Mouse (Mus musculus): ENCODE data around the gene Faf2. TPM values are rescaled to one million over a fixed set of nuclear protein-coding genes. Genes with fewer than 3 reads are reported as not detected.

Gene Faf2
- total and polyA plus RNA-seq, 3 experiments: 31.4 to 39.3 TPM; not detected in 1

DNA sequence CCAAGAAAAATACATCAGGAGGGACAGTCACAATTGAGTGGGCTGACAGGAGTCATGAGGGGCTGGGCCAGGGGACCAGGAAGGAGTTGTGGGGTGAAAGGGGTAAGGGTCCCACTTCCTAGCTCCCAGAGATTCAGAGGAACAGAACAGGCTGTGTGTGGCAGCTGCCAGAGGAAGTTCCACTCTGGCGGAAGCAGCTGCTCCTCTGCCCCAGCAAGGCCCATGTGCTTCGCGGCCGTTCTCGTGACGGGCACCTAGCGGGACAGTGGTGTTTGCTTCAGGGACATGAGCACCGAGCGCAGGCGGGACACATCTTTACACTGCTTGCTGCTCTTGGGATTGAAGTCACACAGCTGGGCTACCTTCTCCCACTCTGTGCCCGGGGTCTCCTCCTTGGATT, 28.0 kb upstream of the Faf2 start:
- H3K79me2 ChIP-seq (ENCODE audit: control insufficient read depth, insufficient read depth, low read length, poor library complexity): peaks cover 23% of the 10 kb centered on the region
- H3K4me1 ChIP-seq (ENCODE audit: control insufficient read depth in 1 of 2, insufficient read depth in 2 of 2, low read length in 2 of 2): peaks cover 2 to 9% of the 10 kb centered on the region in 2 experiments; a peak in 3 of 4 replicates
- no peaks in the 10 kb centered on the region for H3K9me3 ChIP-seq (replicated peaks; ENCODE audit: insufficient read depth, low read length)
- H3K36me3 ChIP-seq (ENCODE audit: control insufficient read depth in 1 of 2, insufficient read depth in 2 of 2, low read length in 2 of 2): peaks cover 0 to 6% of the 10 kb centered on the region in 2 experiments; a peak in 2 of 4 replicates
- no peak overlapping the region for H3K27ac ChIP-seq (ENCODE audit: control insufficient read depth, low read depth, low read length)
- no peak overlapping the region for H3K4me3 ChIP-seq (ENCODE audit: control insufficient read depth in 1 of 2, insufficient read depth in 1 of 2, low read depth in 2 of 2, low read length in 2 of 2)
- H3K27me3 ChIP-seq (ENCODE audit: control insufficient read depth in 1 of 2, insufficient read depth in 2 of 2, low read length in 2 of 2): no peaks in the 10 kb centered on the region
- TF ChIP-seq SMC3 (IDR thresholded peaks at IDR 0.05; ENCODE audit: low read depth, low read length): no peak
- no peak for TF ChIP-seq ETS1 (IDR thresholded peaks at IDR 0.05; ENCODE audit: low read depth, low read length)
- no peak for TF ChIP-seq CTCF (IDR thresholded peaks at IDR 0.05 in 2 of 3, conservative IDR thresholded peaks at IDR 0.05 in 1 of 3; ENCODE audit: control insufficient read depth in 1 of 3, insufficient read depth in 1 of 3, low read depth in 2 of 3, low read length in 3 of 3, poor library complexity in 1 of 3, severe bottlenecking in 1 of 3)
- TF ChIP-seq RAD21 (IDR thresholded peaks at IDR 0.05; ENCODE audit: low read depth, low read length): no peak
- TF ChIP-seq NRF1 (IDR thresholded peaks at IDR 0.05; ENCODE audit: insufficient read depth, low read depth, low read length, poor library complexity, severe bottlenecking): no peak
- TF ChIP-seq SIN3A (IDR thresholded peaks at IDR 0.05; ENCODE audit: low read length): no peak
- TF ChIP-seq HCFC1 (IDR thresholded peaks at IDR 0.05; ENCODE audit: low read depth, low read length): no peak
- no peak for TF ChIP-seq E2F4 (IDR thresholded peaks at IDR 0.05; ENCODE audit: borderline replicate concordance, low read depth, low read length)
- TF ChIP-seq MAX (IDR thresholded peaks at IDR 0.05; ENCODE audit: low read length): no peak
- no peak for TF ChIP-seq MEF2A (IDR thresholded peaks at IDR 0.05; ENCODE audit: extremely low read depth, insufficient replicate concordance, low read depth, low read length, poor library complexity, severe bottlenecking)
- no peak for TF ChIP-seq POLR2A (IDR thresholded peaks at IDR 0.05; ENCODE audit: control insufficient read depth in 1 of 2, insufficient read depth in 1 of 2, low read depth in 1 of 2, low read length in 2 of 2, poor library complexity in 1 of 2)
- no peak for TF ChIP-seq MYB (IDR thresholded peaks at IDR 0.05; ENCODE audit: low read depth, low read length)
- TF ChIP-seq CHD2 (IDR thresholded peaks at IDR 0.05; ENCODE audit: low read length): no peak
- TF ChIP-seq ZNF384 (IDR thresholded peaks at IDR 0.05; ENCODE audit: low read depth, low read length): no peak
- TF ChIP-seq UBTF (IDR thresholded peaks at IDR 0.05; ENCODE audit: borderline replicate concordance, insufficient read depth, low read depth, low read length): no peak
- TF ChIP-seq ELF1 (IDR thresholded peaks at IDR 0.05; ENCODE audit: low read depth, low read length): no peak
- TF ChIP-seq JUND (IDR thresholded peaks at IDR 0.05; ENCODE audit: low read depth, low read length): no peak
- no peak for TF ChIP-seq MYC (IDR thresholded peaks at IDR 0.05; ENCODE audit: low read depth, low read length)
- TF ChIP-seq EP300 (IDR thresholded peaks at IDR 0.05; ENCODE audit: low read depth in 1 of 2, low read length in 2 of 2): no peak
- H3K9ac ChIP-seq (ENCODE audit: control insufficient read depth, low read depth, low read length, poor library complexity, severe bottlenecking): no peak overlapping the region
- DNase-seq (ENCODE audit: low read depth, low spot score): no peak

DNA sequence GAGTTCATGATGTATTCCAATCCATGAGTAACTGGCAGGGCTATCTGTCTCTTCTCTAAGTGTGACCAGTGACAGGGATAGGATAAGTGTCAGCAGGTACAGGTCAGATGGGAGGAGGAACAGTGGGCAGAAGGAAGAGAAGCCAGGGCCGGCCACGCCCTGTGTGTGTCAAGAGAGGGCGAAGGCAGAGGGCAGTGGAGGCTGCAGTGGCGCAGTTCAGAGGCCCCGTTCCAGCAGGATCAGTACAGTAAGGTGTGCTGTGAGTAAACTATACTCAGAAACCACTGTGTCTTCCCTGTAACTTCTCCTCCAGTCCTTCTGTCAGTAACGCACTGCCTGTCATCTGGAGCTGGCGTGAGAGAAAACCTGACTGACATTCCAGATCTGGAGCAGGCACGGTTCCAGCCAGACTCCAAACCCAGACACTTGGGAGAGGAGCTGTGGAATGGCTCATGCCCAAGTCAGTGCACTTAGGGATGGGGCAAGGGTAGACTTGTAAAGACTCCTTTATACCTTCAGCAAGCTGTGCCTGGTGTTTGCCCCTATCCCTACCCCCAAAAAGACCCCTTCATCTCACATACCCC, 25.4 kb upstream of the Faf2 start:
- H3K9me3 ChIP-seq (replicated peaks; ENCODE audit: insufficient read depth, low read length): no peaks in the 10 kb centered on the region
- no peaks in the 10 kb centered on the region for H3K27me3 ChIP-seq (ENCODE audit: control insufficient read depth in 1 of 2, insufficient read depth in 2 of 2, low read length in 2 of 2)
- no peak for TF ChIP-seq MAZ (IDR thresholded peaks at IDR 0.05; ENCODE audit: low read depth, low read length)
- TF ChIP-seq SMC3 (IDR thresholded peaks at IDR 0.05; ENCODE audit: low read depth, low read length): no peak
- TF ChIP-seq ZKSCAN1 (IDR thresholded peaks at IDR 0.05; ENCODE audit: low read depth, low read length): no peak
- TF ChIP-seq USF2 (IDR thresholded peaks at IDR 0.05; ENCODE audit: borderline replicate concordance in 1 of 2, insufficient read depth in 1 of 2, low read depth in 1 of 2, low read length in 2 of 2): no peak
- no peak for TF ChIP-seq E2F4 (IDR thresholded peaks at IDR 0.05; ENCODE audit: borderline replicate concordance, low read depth, low read length)
- TF ChIP-seq GATA1 (IDR thresholded peaks at IDR 0.05; ENCODE audit: low read depth, low read length): no peak
- TF ChIP-seq GABPA (IDR thresholded peaks at IDR 0.05; ENCODE audit: low read depth, low read length): no peak
- TF ChIP-seq MYC (IDR thresholded peaks at IDR 0.05; ENCODE audit: low read depth, low read length): no peak
- H3K79me2 ChIP-seq (ENCODE audit: control insufficient read depth, insufficient read depth, low read length, poor library complexity): peaks cover 4% of the 10 kb centered on the region; the same call in 1 of the 2 replicates
- no peak for DNase-seq (ENCODE audit: low read depth, low spot score)
- no peak overlapping the region for H3K9ac ChIP-seq (ENCODE audit: control insufficient read depth, low read depth, low read length, poor library complexity, severe bottlenecking)
- no peak overlapping the region for H3K4me3 ChIP-seq (ENCODE audit: control insufficient read depth in 1 of 2, insufficient read depth in 1 of 2, low read depth in 2 of 2, low read length in 2 of 2)
- peaks cover 0 to 4% of the 10 kb centered on the region in 2 experiments; a peak in 1 of 4 replicates for H3K4me1 ChIP-seq (ENCODE audit: control insufficient read depth in 1 of 2, insufficient read depth in 2 of 2, low read length in 2 of 2)
- peaks cover 1 to 3% of the 10 kb centered on the region in 2 experiments; a peak in 3 of 4 replicates for H3K36me3 ChIP-seq (ENCODE audit: control insufficient read depth in 1 of 2, insufficient read depth in 2 of 2, low read length in 2 of 2)
- no peak overlapping the region for H3K27ac ChIP-seq (ENCODE audit: control insufficient read depth, low read depth, low read length)
